ENCODE assay signal across 8 mouse cellular contexts in the genomic region with DNA sequence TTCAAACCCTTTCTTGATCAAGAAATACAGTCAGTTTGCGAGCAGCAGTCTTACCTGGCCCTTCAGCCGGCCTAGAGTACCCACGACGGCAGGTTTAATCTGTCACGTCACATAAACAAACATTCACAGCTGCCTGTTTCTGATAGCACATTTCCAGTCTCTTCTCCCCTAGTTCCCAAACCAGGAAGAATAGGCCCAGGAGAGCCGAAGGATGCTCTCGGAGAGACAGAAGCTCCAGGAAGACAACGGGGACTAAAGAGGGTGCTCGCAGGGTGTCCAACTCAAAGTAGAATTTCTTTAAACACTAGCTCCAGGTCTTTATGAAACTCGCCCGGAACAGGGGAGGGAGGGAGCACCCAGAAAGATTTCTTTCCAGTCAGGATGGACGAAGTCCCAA. TPM values are rescaled to one million over a fixed set of nuclear protein-coding genes. Genes with fewer than 3 reads are reported as not detected.
DNase-seq lines count a peak whose midpoint lies in the region; ATAC-seq and TF ChIP-seq lines count a peak whose summit lies in the region.

No protein-coding gene starts in this region.

- 12% methylated on average over 12 of the region's 12 CpGs for WGBS in kidney, postnatal 0 days
- 2% methylated on average over 12 of the region's 12 CpGs for WGBS in embryonic facial prominence, embryonic 13.5 days
- 11% methylated on average over 12 of the region's 12 CpGs for WGBS in intestine, postnatal 0 days
- WGBS in neural tube, embryonic 11.5 days = 1% methylated on average over 10 of the region's 12 CpGs

- H3K4me3 ChIP-seq in kidney, postnatal 0 days (replicated peaks; ENCODE audit: low read depth, low read length) = peak overlapping the region; percentile 66
- H3K4me3 ChIP-seq in embryonic facial prominence, embryonic 13.5 days = peak overlapping the region; percentile 67
- peak overlapping the region; percentile 73 for H3K4me3 ChIP-seq in intestine, postnatal 0 days (ENCODE audit: low read depth, low read length)
- peak overlapping the region; percentile 66 for H3K4me3 ChIP-seq in neural tube, embryonic 11.5 days (ENCODE audit: low read depth, low read length)

- H3K27ac ChIP-seq in kidney, postnatal 0 days = no peak overlapping the region
- no peak overlapping the region for H3K27ac ChIP-seq in embryonic facial prominence, embryonic 13.5 days
- H3K27ac ChIP-seq in intestine, postnatal 0 days (ENCODE audit: low read depth, low read length) = no peak overlapping the region
- no peak overlapping the region for H3K27ac ChIP-seq in neural tube, embryonic 11.5 days (ENCODE audit: low read depth, low read length)

- H3K4me2 ChIP-seq in kidney, postnatal 0 days (ENCODE audit: low read length) = peak overlapping the region; percentile 100
- H3K4me2 ChIP-seq in embryonic facial prominence, embryonic 13.5 days = peak overlapping the region; percentile 100
- peak overlapping the region; percentile 100 for H3K4me2 ChIP-seq in intestine, postnatal 0 days (replicated peaks; ENCODE audit: low read depth)
- H3K4me2 ChIP-seq in neural tube, embryonic 11.5 days (ENCODE audit: low read depth) = peak overlapping the region; percentile 90

- no peaks in the 10 kb centered on the region for H3K36me3 ChIP-seq in kidney, postnatal 0 days (ENCODE audit: insufficient read depth, low read length)
- no peaks in the 10 kb centered on the region for H3K36me3 ChIP-seq in embryonic facial prominence, embryonic 13.5 days
- H3K36me3 ChIP-seq in intestine, postnatal 0 days (ENCODE audit: control insufficient read depth, insufficient read depth) = no peaks in the 10 kb centered on the region; the same call in 1 of the 2 replicates
- no peaks in the 10 kb centered on the region for H3K36me3 ChIP-seq in neural tube, embryonic 11.5 days (ENCODE audit: control insufficient read depth, insufficient read depth, low read length)

- TF ChIP-seq CTCF in kidney, postnatal 0 days (IDR thresholded peaks at IDR 0.05; ENCODE audit: low read depth) = no peak
- no peak for TF ChIP-seq CTCF in intestine, postnatal 0 days (IDR thresholded peaks at IDR 0.05; ENCODE audit: low read depth)

- H3K27me3 ChIP-seq in kidney, postnatal 0 days (ENCODE audit: insufficient read depth, low read length) = peaks cover 10% of the 10 kb centered on the region
- H3K27me3 ChIP-seq in embryonic facial prominence, embryonic 13.5 days = peaks cover 52% of the 10 kb centered on the region
- H3K27me3 ChIP-seq in intestine, postnatal 0 days (replicated peaks; ENCODE audit: control insufficient read depth, insufficient read depth, low read length) = peaks cover 4% of the 10 kb centered on the region; the same call in 1 of the 2 replicates
- H3K27me3 ChIP-seq in neural tube, embryonic 11.5 days (ENCODE audit: control insufficient read depth, insufficient read depth, low read length) = peaks cover 23% of the 10 kb centered on the region

- H3K9me3 ChIP-seq in kidney, postnatal 0 days (replicated peaks; ENCODE audit: low read length) = no peaks in the 10 kb centered on the region
- no peaks in the 10 kb centered on the region for H3K9me3 ChIP-seq in embryonic facial prominence, embryonic 13.5 days
- no peaks in the 10 kb centered on the region for H3K9me3 ChIP-seq in intestine, postnatal 0 days (ENCODE audit: control insufficient read depth)
- no peaks in the 10 kb centered on the region for H3K9me3 ChIP-seq in neural tube, embryonic 11.5 days (ENCODE audit: control insufficient read depth, low read length)

- H3K4me1 ChIP-seq in kidney, postnatal 0 days (replicated peaks; ENCODE audit: insufficient read depth, low read length) = peaks cover 18% of the 10 kb centered on the region; the same call in 1 of the 2 replicates
- peaks cover 37% of the 10 kb centered on the region for H3K4me1 ChIP-seq in embryonic facial prominence, embryonic 13.5 days
- H3K4me1 ChIP-seq in intestine, postnatal 0 days (replicated peaks; ENCODE audit: control insufficient read depth, insufficient read depth, low read length) = peaks cover 4% of the 10 kb centered on the region; the same call in 1 of the 2 replicates
- H3K4me1 ChIP-seq in neural tube, embryonic 11.5 days (ENCODE audit: control insufficient read depth, insufficient read depth, low read length) = peaks cover 17% of the 10 kb centered on the region

- DNase-seq in kidney, postnatal 0 days (ENCODE audit: low spot score) = no peak
- no peak for DNase-seq in kidney, adult 9 months
- no peak for DNase-seq in neural tube, embryonic 11.5 days (ENCODE audit: low spot score)
- no peak for DNase-seq in thymus, postnatal 10 days (ENCODE audit: low spot score in 2 of 2)
- no peak for DNase-seq in urinary bladder, postnatal 25 days (ENCODE audit: low spot score)
- DNase-seq in urinary bladder, postnatal 10 days (ENCODE audit: low spot score) = no peak

- H3K9ac ChIP-seq in kidney, postnatal 0 days (ENCODE audit: low read depth, low read length) = peak overlapping the region; percentile 59; the same call in 1 of the 2 replicates
- H3K9ac ChIP-seq in embryonic facial prominence, embryonic 13.5 days = peak overlapping the region; percentile 74
- H3K9ac ChIP-seq in intestine, postnatal 0 days (ENCODE audit: low read depth, low read length) = peak overlapping the region; percentile 76
- peak overlapping the region; percentile 70 for H3K9ac ChIP-seq in neural tube, embryonic 11.5 days (ENCODE audit: low read length)

- ATAC-seq in kidney, postnatal 0 days (replicated peaks; ENCODE audit: low FRiP score, low read depth) = no peak
- ATAC-seq in embryonic facial prominence, embryonic 13.5 days (ENCODE audit: insufficient number of reproducible peaks, insufficient read depth, low FRiP score, low TSS enrichment, low read depth) = no peak
- ATAC-seq in intestine, postnatal 0 days = no peak
- no peak for ATAC-seq in neural tube, embryonic 11.5 days (ENCODE audit: insufficient read depth, low FRiP score, low TSS enrichment)

RNA-seq across cellular contexts. Expression of gene Fhdc1, which starts 1.3 kb away (rescaled TPM):
- polyA plus RNA-seq in kidney, postnatal 0 days (2015; fragmentation: Nextera tagmentation; extraction: Ambion mirVana) = 3.3 and 4.0 TPM in 2 replicates
- 5.9 and 6.1 TPM in 2 replicates for polyA plus RNA-seq in embryonic facial prominence, embryonic 13.5 days (2015; fragmentation: Nextera tagmentation; extraction: Ambion mirVana)
- 9.8 and 10.8 TPM in 2 replicates for polyA plus RNA-seq in intestine, postnatal 0 days (2015; fragmentation: Nextera tagmentation; extraction: Ambion mirVana)
- 6.0 and 7.0 TPM in 2 replicates for polyA plus RNA-seq in neural tube, embryonic 11.5 days (2014; fragmentation: Nextera tagmentation; extraction: Ambion mirVana)
